Mouse (Mus musculus) erythroid progenitor cell, adult 5-6 weeks (primary cell): ENCODE measurements around the gene Eef1akmt2. TPM values are rescaled to one million over a fixed set of nuclear protein-coding genes. Genes with fewer than 3 reads are reported as not detected.

Source experiments
- ATAC-seq: replicated peaks from 2 replicates; pipeline ENCODE4 v1.8.0; 2016; ENCODE audit warnings: moderate number of reproducible peaks, mild to moderate bottlenecking, moderate TSS enrichment, inconsistent platforms; ENCODE audit not compliant: poor library complexity, low FRiP score, severe bottlenecking
- total RNA-seq, 2 experiments: library from RNA; stranded (forward) in 1 of 2; stranded (reverse) in 1 of 2; fragments of 150-400 nt in 1 of 2; fragments of 186-747, 209-891 nt in 1 of 2; gene quantifications; 2 replicates each; pipeline versions ENCODE4 v1.2.3 to v1.2.4; 2015 to 2017; ENCODE audit warnings: low replicate concordance in 2 of 2

Gene Eef1akmt2
- total RNA-seq (2015; ENCODE audit: low replicate concordance) (4.7 and 8.0 TPM in 2 replicates), total RNA-seq (2017; ENCODE audit: low replicate concordance) (13.9 and 21.3 TPM in 2 replicates)

DNA sequence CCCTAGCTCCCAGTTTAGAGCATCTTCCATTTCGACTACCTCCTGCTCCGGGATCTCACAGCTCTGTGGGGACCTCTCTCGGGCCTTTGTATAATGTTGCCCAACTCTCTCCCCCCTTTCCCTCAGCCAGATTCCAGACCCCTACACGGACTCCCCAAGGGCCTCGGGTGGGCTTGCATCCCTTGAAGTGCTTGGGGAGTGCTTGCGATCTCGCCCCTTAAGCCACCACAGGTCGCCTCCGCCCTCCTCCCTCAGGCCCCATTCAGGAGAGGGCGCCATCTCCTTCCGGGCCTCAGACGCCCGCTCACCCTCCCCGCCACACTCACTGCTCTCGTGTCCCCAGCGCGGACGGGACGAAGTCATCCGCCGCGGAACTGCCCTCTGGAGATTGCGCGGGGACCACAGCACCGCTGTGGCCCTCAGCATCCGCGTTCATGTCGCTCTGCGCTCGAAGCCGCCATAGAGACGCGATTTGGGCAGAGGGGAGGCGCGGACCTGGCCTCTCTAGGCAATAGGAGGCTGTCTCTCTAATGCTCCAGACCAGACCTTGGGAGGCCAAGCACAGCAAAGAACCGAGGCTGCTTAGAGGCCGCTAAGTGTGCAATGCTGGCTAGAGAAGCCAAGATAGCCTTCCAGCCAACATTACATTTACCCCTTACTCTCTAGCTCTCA, at the start of gene Eef1akmt2:
Gene Eef1akmt2, minus strand, starts transcription at position 501 of the 672 bp plus-strand sequence.
- ATAC-seq: peak; percentile 96

- ATAC-seq: no peak
Measured at GRCm38 (mm10) chr7:132900826-132901531, 48.5 kb upstream of the Eef1akmt2 start.

GRCm38 (mm10) chr7:132898234-132898633, 45.8 kb upstream of the Eef1akmt2 start:
- no peak for ATAC-seq

DNA sequence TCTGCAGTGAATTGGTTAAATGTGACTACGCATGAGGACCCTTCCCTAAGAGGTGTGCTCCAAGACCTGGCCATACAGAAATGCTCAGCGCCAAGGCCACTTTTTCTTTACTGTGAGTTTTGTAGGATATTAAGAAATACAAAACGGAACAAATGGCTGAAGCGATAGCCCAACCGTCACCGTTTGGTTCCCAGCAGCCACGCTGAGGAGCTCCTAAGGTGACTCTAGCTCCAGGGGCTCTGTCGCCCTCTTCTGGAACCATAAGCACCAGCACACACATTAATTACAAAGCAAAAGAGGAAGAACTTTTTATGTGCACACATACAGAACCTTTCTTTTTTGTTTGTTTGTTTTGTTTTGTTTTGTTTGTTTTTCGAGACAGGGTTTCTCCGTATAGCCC, 44.8 kb upstream of the Eef1akmt2 start:
- peak; percentile 57; the same call in 1 of the 2 replicates for ATAC-seq

DNA sequence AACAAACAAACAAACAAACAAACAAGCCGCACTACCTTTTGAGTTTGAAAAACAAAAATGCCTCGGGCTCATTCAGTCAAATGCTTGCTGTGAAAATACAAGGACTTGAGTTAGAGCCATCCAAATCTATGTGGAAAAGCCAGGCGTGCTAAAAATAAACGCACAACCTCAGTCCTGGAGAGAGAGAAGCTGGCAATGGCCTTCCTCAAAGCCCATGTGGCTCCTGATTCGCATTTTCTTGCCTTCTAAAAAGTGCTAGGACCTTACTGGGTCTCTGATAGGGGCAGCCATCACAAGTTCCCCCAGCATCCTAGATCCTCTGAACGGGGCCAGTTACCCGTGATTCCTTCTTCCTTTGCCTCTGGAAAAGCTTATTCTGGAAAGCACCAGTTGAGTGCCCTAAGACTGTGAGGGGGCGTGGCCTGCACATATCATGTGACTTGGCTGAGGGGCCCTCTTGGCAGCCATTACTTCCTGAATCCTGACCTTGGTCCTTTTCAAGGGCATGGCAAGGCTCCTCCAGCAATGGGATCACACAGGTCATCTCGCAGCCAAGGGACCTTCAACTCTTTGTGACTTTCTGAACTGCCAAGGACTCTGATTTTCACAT, 43.8 kb upstream of the Eef1akmt2 start:
- no peak for ATAC-seq

- ATAC-seq: no peak
Measured at GRCm38 (mm10) chr7:132894841-132895555, 42.5 kb upstream of the Eef1akmt2 start.

DNA sequence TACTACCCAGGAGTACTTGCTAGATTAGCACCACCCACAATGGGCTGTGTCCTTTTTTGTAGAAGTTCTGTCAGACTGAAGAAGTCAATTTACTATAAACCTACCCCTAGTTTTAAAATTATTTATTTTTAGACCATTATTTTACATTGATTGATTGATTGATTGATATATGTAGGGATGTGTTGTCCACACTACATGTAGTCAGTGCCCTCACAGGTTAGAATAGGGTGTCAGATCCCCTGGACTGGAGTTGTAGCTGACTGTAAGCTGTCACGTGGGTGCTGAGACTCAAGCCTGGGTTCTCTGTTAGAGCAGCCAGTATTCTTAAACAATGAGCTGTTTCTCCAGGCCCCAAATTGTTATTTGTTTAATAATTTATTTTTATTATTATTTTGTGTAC, 40.9 kb upstream of the Eef1akmt2 start:
- no peak for ATAC-seq

GRCm38 (mm10) chr7:132892806-132893205, 40.3 kb upstream of the Eef1akmt2 start:
- ATAC-seq: no peak

DNA sequence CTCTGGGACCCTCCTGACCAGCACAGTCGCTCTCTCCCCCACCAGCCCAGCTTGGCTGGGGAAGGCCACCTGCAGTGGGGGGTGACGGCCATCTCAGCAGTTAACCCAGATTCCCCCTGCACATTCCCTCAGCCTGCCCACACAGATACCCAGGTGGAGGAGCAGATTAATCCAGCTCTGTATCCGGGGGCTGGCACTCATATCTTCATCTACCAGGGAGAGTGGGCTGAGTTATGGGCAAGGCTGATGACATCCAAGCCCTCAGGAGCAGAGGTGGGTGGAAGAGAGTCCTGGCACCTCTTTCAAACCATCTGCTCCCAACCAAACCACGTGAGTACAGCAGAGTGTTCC, 39.8 kb upstream of the Eef1akmt2 start:
- ATAC-seq: no peak

DNA sequence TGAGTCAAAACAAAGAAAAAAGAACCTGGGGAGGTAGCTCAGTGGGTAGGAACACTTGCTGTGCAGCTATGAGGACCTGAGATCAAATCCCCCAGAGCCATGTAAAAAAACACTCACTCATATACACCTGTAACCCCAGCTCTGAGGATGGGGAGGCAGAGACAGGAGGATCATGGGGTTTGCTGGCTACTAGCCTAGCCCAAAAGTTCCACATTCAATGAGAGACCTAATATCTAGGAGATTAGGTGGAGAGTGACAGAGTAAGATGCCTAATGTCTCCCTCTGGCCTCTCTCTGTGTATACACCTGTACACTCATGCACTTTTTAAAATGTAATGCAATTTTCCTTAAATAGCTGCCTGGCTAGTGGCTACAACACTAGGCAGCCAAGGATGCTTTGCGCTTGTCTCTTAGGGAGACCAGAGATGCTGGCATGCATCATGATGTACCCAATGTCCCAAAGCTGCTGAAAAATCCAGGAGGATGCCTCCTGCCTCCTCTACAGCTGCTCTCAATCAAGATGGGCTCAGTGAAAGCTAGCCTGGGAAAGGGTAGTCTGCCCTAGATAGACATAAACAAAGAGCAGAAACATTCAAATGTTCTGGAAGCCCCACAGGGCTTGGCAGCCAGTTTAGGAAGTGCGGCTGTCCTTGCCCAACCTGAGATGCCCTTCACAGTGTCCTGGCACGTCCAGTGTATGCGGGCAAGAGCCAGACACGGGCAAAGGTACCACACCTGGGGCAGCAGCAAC, 39.3 kb upstream of the Eef1akmt2 start:
- ATAC-seq: no peak

DNA sequence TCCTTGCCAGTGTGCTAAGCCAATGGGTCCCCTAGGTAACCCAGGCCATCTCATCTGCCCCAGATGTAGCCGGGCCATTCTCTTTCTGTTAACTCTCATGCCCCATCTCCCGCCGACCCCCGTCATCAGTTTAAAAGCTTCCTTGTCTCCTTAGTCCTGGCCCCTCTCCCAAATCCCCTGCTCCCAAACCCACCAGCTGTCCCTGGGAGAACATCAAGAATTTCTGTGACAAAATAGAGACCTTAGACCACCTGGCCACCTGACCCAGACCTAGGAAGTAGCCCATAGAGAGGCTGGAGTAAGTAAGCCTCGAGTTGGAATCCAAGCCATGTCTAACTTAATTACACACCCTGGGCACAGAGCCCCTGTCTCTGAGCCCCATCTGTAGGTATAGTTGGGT, 37.7 kb upstream of the Eef1akmt2 start:
- ATAC-seq: no peak

DNA sequence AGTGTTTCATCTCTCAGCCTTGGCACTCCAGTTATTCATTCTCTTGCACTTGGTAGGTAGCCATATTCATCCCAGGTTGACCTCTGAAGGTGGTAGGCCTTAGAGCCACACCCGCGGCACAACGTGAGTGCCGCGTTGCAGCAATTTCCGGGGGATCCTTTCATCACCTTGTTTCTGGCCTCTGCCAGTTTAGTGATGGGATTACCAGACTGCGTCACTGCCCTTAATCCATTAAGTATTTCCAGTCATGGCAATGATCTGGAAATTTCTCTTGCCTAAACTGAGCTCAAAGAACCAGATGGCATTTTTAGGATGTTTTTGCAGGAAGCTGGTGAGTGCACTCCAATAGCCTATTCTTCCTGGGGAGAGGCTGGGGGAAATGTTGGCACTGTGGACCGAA, 37.2 kb upstream of the Eef1akmt2 start:
- ATAC-seq: no peak

DNA sequence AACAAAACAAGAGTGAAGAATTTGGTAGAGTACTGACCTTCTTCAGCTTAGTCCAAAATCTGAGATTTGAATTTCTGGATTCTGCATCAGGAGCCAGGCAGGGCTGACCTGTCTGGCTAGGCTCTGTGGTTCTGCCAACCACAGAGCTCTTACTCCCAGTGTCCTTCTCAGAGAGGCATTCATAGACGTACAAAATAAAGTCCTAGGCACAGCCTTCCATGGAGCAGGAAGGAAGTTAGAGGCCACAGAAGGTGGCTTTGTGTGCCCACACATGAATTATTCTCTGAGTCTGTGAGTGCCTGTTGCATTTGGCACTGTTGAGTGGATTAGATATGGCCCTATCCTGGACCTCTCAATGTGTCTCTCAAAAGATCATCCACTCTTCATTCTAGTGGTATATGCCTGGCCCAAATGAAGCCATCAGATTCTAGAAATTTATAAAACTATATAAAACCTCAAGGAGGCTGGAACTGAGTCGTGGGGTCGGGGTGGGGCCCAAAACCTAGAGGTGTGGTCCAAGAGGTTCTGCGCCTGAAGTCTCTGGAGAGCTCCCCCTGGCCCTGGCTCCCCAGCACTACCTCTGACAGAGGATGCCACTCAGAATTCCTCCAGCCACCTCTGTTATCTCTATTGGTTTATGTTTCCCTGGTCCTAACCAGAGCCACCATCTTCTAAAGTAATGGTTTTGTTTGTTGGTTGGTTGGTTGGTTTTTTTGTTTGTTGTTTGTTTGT, 36.2 kb upstream of the Eef1akmt2 start:
- ATAC-seq: no peak

DNA sequence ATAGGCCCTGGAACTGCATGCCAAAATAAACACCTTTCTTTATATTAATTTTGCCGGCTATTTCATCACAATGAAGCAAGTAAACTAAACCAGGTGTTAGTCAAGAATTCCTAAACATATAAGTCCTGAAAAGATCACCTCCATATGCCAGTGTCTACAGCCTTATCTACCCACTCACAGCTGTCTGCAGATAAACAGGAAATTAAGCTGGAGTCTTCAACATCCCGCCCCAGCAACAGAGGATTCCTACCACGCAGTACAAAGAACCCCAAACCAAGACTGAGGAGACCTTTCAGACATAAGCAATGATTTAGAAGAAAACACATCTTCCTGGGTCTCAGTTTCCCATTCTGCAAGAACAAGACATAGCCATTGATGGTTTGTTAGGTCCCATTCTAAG, 35.6 kb upstream of the Eef1akmt2 start:
- no peak for ATAC-seq

DNA sequence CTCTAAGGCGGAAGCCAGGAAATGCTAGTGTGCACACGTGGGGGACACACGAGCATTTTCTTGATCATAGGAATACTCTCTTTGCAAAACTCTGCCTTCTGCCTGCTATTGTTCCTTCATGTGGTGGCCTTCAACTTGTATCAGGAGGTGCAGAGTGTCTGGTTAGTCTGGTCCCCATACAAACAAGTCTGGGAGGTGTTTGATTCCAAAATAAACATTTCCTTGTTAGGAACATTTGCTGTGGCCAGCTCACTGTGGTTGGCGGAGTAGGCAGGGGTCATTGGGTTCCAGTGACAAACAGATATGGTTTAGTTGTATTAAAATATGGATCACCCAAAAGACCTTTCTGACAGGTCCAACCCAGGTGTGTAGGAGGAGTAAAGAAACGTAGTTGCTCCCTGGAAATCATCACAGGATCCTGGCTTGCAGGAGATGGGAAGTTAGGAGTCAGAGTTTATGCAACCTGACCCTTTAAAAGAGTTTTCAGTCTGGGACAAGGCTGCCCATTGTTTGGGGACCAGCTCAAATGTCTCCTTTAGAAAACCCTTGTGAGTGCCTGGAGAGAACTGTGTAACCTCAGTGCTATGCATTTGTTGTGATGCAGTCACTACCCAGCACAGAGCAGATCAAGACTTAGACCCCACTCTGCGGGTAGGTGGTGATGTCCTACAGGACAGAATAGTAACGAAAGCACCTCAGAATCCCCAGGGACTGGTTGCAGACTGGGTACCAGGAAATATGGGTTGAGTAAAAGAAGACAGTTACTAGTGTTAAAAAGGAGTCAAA, 34.7 kb upstream of the Eef1akmt2 start:
- no peak for ATAC-seq

- ATAC-seq: no peak
Measured at GRCm38 (mm10) chr7:132884031-132884430, 31.6 kb upstream of the Eef1akmt2 start.

- ATAC-seq: 0 out of 2 replicates have a peak, but pooled peaks have one; percentile 49
Measured at GRCm38 (mm10) chr7:132882343-132882742, 29.9 kb upstream of the Eef1akmt2 start.

DNA sequence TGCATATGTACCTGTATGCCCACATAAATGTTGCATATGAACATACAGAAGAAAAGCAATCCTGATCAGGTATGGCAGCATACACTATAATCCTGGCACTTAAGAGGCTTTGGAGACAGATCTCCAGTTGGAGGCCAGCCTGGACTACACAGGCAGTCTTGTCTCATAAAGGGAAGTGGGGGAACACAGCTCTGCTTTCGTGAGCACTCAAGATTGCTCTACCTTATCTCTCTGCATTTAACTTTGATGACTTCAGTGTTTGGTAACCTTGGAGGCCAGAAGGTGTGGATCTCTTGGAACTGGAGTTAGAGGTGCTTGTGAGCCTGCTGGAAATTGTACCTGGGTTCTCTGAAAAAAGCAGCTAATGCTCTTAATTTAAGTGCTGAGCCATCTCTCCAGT, 27.8 kb upstream of the Eef1akmt2 start:
- ATAC-seq: no peak
